Mouse (Mus musculus): ENCODE results near the gene Zfp280b. TPM values are rescaled to one million over a fixed set of nuclear protein-coding genes. Genes with fewer than 3 reads are reported as not detected.
"Not testable (repeated sequence)": the region's sequence is repeated elsewhere in the genome, so short reads cannot be mapped to it uniquely, and the experiment has no call there.

Zfp280b gene
- polyA plus RNA-seq (2015; fragmentation: Nextera tagmentation; extraction: Ambion mirVana) = 12.8 TPM in 2 replicates

DNA sequence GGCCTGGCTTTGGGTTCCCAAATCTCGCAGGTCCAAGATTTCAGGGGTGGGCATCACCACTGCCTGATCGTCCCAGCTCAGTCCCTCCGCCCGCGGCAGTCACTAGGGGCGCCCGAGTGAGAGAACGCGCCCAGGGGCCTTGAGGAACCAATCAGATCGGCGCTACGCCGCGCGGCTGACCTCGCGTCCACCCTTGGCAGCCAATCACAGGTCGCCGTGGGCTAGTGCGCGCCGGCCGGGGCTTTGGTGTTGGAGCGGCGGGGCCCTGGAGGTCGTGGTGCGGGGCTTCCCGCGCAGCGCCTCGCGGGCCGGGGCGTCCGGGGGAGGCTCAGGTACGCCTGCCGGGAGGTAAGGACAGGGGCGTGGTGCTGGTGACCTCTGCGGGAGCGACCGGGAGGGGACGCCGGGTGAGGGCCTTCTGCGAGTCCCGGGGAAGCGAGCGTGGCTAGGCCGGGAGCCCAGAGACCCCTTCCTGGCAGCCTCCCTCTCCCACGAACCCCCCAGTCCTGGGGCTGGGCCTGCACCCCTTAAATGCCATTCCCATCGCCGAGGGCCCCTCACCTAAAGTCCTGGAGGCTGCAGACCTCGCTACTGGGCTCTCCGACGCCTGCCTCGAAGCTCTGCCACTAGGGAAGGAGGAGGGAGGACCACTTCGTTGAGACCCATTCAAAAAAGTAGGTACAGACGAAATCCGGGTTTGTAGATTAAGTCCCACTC is at the start of gene Zfp280b:
Zfp280b (plus strand) TSS at position 249 of the 717 bp plus-strand sequence.
- peak within 1 kb of the TSS; percentile 85 for H3K9ac ChIP-seq
- ATAC-seq (replicated peaks) = peak; percentile 98
- peaks cover 18% of the 10 kb centered on the region for H3K4me1 ChIP-seq
- H3K36me3 ChIP-seq (replicated peaks) = peaks cover 2% of the 10 kb centered on the region; the same call in 1 of the 2 replicates
- peak within 1 kb of the TSS; percentile 92 for H3K4me3 ChIP-seq
- under 1% methylated on average over 57 of the region's 58 CpGs for WGBS
- peak within 1 kb of the TSS; percentile 78 for H3K4me2 ChIP-seq
- no peaks in the 10 kb centered on the region for H3K9me3 ChIP-seq
- no peaks in the 10 kb centered on the region for H3K27me3 ChIP-seq (replicated peaks)
- peak within 1 kb of the TSS; percentile 78 for H3K27ac ChIP-seq

DNA sequence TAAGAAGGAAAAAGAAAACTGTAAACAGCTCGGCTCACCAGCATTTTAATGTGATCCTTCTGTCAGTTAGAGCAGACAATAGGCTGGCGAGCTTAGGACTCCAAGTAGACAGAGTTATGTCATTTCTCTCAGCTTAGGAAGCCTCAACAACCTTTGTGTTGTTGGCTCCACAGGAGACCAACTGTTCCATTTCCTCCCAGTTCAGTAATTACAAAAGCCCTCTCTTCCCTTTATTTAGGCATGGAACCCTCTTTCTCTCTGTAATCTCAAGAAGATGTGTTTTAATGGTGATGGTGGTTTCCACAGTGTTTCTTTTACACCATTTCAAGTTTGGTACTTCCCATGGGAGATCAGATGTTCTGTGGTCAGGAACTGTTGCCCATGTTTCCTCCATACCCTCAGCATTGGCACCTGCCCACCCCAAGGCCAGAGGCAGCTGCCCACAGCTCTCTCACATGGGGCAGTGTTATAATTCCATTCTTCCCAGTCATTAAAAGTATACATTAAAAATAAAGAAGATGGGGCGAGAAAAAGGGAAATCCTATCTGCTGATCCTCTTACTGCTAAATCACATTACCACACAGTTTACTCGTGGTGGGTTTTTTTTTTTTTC is 41.9 kb upstream of the Zfp280b start:
- no peak overlapping the region for H3K4me2 ChIP-seq
- no peaks in the 10 kb centered on the region for H3K9me3 ChIP-seq
- no peaks in the 10 kb centered on the region for H3K27me3 ChIP-seq (replicated peaks)
- no peaks in the 10 kb centered on the region for H3K4me1 ChIP-seq
- no peaks in the 10 kb centered on the region for H3K36me3 ChIP-seq (replicated peaks)
- no peak overlapping the region for H3K4me3 ChIP-seq
- H3K9ac ChIP-seq = no peak overlapping the region
- WGBS = 59% methylated on average over 4 of the region's 4 CpGs
- H3K27ac ChIP-seq = no peak overlapping the region
- no peak for ATAC-seq (replicated peaks)

DNA sequence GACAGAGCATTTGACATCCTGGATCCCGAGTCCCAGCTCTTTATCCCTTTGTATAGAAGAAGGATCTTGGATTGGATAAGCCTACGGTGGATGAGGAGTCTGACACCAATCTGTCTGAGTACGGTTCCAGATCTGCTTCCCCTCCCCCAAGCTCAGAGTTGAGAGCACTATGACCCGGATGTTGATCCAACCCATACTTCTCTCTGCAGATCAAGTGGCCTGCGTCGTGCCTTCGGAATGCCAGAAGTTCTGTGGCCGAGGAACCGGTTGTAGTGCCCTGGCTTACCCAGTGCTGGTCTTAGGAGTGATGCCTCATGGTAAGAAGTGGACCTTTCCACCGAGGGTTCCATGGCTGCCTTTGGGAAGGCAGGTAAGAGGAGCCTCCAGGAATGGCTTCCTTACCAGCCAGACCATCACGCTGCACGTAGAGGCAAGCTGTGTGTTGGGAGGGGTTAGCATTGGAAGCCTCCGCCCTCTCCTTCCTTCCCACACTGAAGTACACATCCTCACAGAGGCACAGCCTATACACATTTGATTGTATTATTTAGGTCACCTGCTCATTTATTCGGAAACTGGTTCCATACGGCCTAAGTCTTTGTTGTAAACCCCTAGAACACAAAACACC is 38.7 kb upstream of the Zfp280b start:
- 92% methylated on average over 15 of the region's 15 CpGs for WGBS

DNA sequence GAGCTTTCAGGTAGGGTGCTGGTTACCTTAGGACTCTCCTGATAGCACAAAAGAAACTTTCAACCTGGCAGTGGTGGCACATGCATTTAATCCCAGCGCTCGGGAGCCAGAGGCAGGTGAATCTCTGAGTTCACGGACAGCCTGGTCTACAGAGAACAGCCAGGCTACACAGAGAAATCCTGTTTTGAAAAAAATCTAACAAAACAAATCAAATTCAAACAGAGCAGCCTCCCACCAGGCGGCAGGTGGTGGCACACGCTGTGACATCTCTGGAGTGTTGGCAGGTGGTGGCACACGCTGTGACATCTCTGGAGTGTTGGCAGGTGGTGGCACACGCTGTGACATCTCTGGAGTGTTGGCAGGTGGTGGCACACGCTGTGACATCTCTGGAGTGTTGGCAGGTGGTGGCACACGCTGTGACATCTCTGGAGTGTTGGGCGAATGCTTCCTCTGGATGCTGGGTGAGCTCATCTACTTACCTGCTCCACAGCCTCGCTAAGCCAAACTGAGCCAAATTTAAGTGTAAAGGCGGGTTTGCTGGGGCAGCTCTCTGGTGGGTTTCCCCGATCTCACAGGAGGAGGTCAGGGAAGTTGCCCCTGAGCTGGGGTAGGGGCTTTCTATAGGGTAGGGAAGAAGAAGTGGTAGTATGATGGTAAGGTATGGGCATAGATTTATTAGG is 37.8 kb upstream of the Zfp280b start:
- not testable (repeated sequence) for H3K4me2 ChIP-seq; H3K27ac ChIP-seq; H3K4me3 ChIP-seq; H3K9me3 ChIP-seq; ATAC-seq (replicated peaks); H3K4me1 ChIP-seq; H3K27me3 ChIP-seq (replicated peaks); H3K9ac ChIP-seq; H3K36me3 ChIP-seq (replicated peaks)
- WGBS = 76% methylated on average over 13 of the region's 13 CpGs

More for the DNA sequence above, 38.7 kb upstream of the Zfp280b start:
- ATAC-seq (replicated peaks) = no peak
- Histone ChIP-seq H3K9me3 (no peaks in the 10 kb centered on the region), H3K27me3 (replicated peaks) (no peaks in the 10 kb centered on the region), H3K36me3 (replicated peaks) (no peaks in the 10 kb centered on the region), H3K4me1 (no peaks in the 10 kb centered on the region), H3K27ac (no peak overlapping the region), H3K4me3 (no peak overlapping the region), H3K9ac (no peak overlapping the region), H3K4me2 (no peak overlapping the region)

DNA sequence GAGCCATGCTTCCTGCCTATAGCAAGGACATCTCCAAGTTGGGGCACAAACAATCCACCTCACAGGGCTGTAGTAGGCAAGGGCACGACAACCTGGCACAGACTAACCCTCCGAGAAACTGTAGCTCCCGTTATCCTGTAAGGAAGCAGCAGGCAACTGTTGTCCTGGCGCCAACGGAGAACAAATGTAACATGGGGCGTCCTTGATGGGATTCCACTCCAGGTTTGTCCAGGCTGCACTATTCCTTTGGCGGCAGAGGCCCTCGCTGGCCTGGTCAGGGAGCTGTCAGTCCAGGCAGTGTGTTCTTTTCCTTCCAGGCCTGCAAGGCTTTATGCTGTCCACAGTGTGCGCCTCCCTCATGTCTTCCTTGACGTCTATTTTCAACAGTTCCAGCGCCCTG is 37.0 kb upstream of the Zfp280b start:
- no peak overlapping the region for H3K4me2 ChIP-seq
- no peak overlapping the region for H3K4me3 ChIP-seq
- H3K36me3 ChIP-seq (replicated peaks) = no peaks in the 10 kb centered on the region
- no peak overlapping the region for H3K9ac ChIP-seq
- H3K27ac ChIP-seq = no peak overlapping the region
- no peaks in the 10 kb centered on the region for H3K27me3 ChIP-seq (replicated peaks)
- ATAC-seq (replicated peaks) = no peak
- no peaks in the 10 kb centered on the region for H3K9me3 ChIP-seq
- no peaks in the 10 kb centered on the region for H3K4me1 ChIP-seq
- WGBS = 89% methylated on average over 11 of the region's 11 CpGs

DNA sequence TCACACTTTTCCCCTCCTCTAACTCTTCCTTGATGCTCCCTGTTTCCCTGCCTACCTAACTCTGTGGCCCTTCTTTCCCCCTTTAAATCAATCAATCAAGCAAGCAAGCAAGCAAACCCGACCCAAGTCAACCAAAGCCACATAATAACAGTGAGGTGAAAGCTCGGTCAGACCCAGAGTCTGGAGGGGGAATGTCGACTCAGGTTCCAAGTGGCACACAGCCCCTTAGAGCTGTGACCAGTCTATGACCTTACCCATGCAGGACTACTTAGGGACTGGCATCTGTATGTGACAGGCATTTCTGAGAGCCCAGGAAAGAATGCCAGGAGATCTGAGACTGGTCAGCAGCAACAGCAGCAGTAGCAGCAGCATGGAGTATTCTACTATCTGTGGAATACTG is 36.1 kb upstream of the Zfp280b start:
- Histone ChIP-seq H3K36me3 (replicated peaks) (no peaks in the 10 kb centered on the region), H3K4me2 (no peak overlapping the region), H3K27me3 (replicated peaks) (no peaks in the 10 kb centered on the region), H3K4me1 (no peaks in the 10 kb centered on the region), H3K4me3 (no peak overlapping the region), H3K9me3 (no peaks in the 10 kb centered on the region), H3K9ac (no peak overlapping the region), H3K27ac (no peak overlapping the region)
- ATAC-seq (replicated peaks) = no peak
- 84% methylated on average over 3 of the region's 3 CpGs for WGBS

DNA sequence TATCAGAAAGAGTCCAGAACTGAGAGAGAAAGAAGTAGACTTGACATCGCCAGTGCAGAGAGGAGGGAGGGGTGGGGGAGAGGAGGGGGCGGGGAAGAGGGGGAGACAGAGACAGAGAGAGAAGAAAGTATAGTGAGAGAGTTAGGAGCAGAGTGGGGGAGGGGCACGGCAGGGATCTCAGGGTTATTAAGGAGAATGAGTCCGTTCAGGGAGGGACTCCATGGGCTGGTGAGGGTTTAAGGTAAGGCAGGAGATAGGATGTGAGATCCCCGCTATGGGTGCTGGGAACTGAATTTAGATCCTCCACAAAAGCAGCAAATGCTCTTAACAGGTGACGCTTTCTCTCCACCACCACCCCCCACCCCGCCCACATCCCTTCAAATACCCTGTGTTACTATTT is 31.3 kb upstream of the Zfp280b start:
- Histone ChIP-seq H3K4me2 (no peak overlapping the region), H3K27me3 (replicated peaks) (no peaks in the 10 kb centered on the region), H3K9me3 (no peaks in the 10 kb centered on the region), H3K4me1 (no peaks in the 10 kb centered on the region), H3K27ac (no peak overlapping the region), H3K4me3 (no peak overlapping the region), H3K36me3 (replicated peaks) (no peaks in the 10 kb centered on the region), H3K9ac (no peak overlapping the region)
- ATAC-seq (replicated peaks) = no peak
- WGBS = 26% methylated on average over 6 of the region's 7 CpGs

DNA sequence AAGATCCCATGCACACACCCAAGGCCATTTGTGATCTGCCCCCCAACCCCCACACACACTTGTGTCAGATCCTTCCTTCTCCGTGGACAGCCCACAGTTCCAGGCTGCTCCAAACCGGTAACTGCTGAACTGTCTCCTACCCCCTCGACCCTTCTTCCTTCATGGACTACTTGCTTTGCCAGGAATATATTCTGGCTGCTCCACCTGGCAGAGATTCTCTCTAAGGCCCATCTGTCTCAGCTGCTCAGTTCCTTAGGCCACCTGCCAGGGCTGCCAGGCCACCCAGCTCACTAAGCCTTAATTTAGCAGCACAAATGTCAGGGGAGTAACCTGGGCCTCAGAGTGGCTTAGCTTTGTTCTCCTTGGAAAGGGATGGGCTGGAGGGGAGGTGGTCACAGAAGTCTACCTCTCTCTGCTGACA is 30.3 kb upstream of the Zfp280b start:
- 24% methylated on average over 3 of the region's 3 CpGs for WGBS

DNA sequence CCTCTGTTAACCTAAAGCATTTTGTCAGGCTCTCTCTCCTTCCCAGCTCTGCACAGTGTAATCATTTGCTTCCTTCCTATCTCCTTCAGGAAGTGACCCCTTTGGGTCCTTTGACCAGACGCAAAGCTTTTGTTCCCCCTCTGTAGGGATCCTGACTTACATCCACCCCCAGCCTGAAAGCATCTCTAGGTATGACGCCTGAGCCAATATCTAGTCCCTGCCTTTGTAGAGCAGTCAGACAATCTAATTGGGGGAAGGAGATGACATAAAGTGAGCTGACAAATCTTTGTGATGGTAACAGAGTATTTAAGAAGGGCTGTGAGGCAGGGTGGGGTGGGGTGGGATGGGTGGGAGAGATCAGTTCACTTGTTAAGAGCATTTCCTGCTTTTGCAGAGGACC is 29.8 kb upstream of the Zfp280b start:
- no peak overlapping the region for H3K27ac ChIP-seq
- no peak for ATAC-seq (replicated peaks)

More for the DNA sequence above, 30.3 kb upstream of the Zfp280b start:
- H3K9me3 ChIP-seq = no peaks in the 10 kb centered on the region
- H3K4me2 ChIP-seq = no peak overlapping the region
- no peak overlapping the region for H3K9ac ChIP-seq
- H3K4me3 ChIP-seq = no peak overlapping the region
- ATAC-seq (replicated peaks) = no peak
- H3K36me3 ChIP-seq (replicated peaks) = no peaks in the 10 kb centered on the region
- H3K4me1 ChIP-seq = no peaks in the 10 kb centered on the region
- no peak overlapping the region for H3K27ac ChIP-seq
- no peaks in the 10 kb centered on the region for H3K27me3 ChIP-seq (replicated peaks)

DNA sequence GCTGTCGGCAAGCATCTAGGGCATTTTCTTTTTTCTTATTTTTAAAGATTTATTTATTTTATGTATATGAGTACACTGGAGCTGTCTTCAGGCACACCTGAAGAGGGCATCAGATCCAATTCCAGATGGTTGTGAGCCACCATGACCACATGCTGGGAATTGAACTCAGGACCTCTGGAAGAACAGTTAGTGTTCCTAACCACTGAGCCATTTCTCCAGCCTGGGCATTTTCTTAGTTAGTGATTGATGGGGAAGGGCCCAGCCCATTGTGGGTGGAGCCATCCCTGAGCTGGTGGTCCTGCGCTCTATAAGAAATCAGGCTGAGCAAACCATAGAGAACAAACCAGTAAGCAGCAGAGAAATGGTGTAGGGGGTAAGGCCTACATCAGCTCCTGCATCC is 29.2 kb upstream of the Zfp280b start:
- Histone ChIP-seq H3K36me3 (replicated peaks) (no peaks in the 10 kb centered on the region), H3K4me3 (no peak overlapping the region), H3K9me3 (no peaks in the 10 kb centered on the region), H3K27ac (no peak overlapping the region), H3K4me1 (no peaks in the 10 kb centered on the region), H3K9ac (no peak overlapping the region), H3K27me3 (replicated peaks) (no peaks in the 10 kb centered on the region), H3K4me2 (no peak overlapping the region)
- ATAC-seq (replicated peaks) = no peak
- WGBS = 93% methylated on average over 2 of the region's 2 CpGs

More for the DNA sequence above, 29.8 kb upstream of the Zfp280b start:
- no peaks in the 10 kb centered on the region for H3K4me1 ChIP-seq
- H3K27me3 ChIP-seq (replicated peaks) = no peaks in the 10 kb centered on the region
- H3K36me3 ChIP-seq (replicated peaks) = no peaks in the 10 kb centered on the region
- no peak overlapping the region for H3K4me3 ChIP-seq
- H3K9me3 ChIP-seq = no peaks in the 10 kb centered on the region
- no peak overlapping the region for H3K9ac ChIP-seq
- 23% methylated on average over 2 of the region's 2 CpGs for WGBS
- H3K4me2 ChIP-seq = no peak overlapping the region

DNA sequence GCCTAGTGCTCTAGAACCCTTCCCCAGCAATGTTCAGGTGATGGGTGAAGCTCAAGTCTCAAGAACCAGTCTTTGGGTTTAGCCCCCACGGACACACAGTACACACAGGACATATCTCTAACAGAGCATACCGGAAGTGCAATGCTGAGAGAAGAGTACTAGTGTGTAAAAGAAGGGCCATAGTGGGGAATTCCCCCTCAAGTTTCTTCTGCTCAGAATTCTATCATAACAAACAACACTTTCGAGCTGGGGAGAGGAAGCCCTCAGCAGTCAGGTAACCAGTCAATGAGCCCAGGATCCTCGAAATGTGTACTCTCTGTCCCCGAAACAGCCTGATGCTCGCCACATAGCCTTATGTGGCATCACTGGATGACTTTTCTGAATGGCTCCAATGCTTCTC is 26.1 kb upstream of the Zfp280b start:
- Histone ChIP-seq H3K9ac (no peak overlapping the region), H3K9me3 (no peaks in the 10 kb centered on the region), H3K4me3 (no peak overlapping the region), H3K27me3 (replicated peaks) (no peaks in the 10 kb centered on the region), H3K4me1 (no peaks in the 10 kb centered on the region), H3K4me2 (no peak overlapping the region), H3K36me3 (replicated peaks) (no peaks in the 10 kb centered on the region), H3K27ac (no peak overlapping the region)
- 91% methylated on average over 6 of the region's 6 CpGs for WGBS
- no peak for ATAC-seq (replicated peaks)

DNA sequence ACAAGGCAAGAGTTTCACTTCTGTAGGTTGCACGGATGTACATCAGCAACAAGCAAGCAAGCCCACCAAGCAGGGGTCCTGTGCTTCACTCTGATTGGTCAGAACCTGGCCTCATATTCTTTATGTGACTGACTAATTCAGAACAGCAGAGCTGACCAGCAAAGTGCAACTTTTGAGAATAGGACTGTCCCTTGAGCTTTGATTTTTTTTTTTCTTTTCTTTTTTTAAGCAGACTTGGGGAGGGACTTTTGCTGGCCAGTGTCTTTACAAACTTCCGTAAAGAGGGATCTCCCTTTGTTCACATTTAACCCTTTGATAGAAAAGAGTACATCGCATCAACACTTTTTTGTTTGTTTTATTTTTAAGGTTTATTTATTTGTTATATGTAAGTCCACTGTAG is 22.6 kb upstream of the Zfp280b start:
- H3K27me3 ChIP-seq (replicated peaks) = no peaks in the 10 kb centered on the region
- H3K4me3 ChIP-seq = no peak overlapping the region
- H3K4me2 ChIP-seq = no peak overlapping the region
- no peak overlapping the region for H3K27ac ChIP-seq
- no peaks in the 10 kb centered on the region for H3K4me1 ChIP-seq
- ATAC-seq (replicated peaks) = no peak
- H3K36me3 ChIP-seq (replicated peaks) = no peaks in the 10 kb centered on the region
- WGBS = 75% methylated on average over 3 of the region's 3 CpGs
- no peak overlapping the region for H3K9ac ChIP-seq
- H3K9me3 ChIP-seq = no peaks in the 10 kb centered on the region
